Mouse (Mus musculus) gastrocnemius, postnatal 36 days (tissue): ENCODE measurements around the gene Samd4b. TPM values are rescaled to one million over a fixed set of nuclear protein-coding genes. Genes with fewer than 3 reads are reported as not detected.
"Not testable (repeated sequence)": the region's sequence is repeated elsewhere in the genome, so short reads cannot be mapped to it uniquely, and the experiment has no call there.

Source experiments
- DNase-seq, 2 experiments: peaks; one replicate each; pipeline ENCODE4 v3.0.0; 2022
- intact Hi-C: fragments of 180-260 bp; cut with DNase I; formaldehyde crosslinking; loops from one replicate; pipeline ENCODE4 v1.15.1; 2025
- total RNA-seq, 2 experiments: library from RNA; stranded (reverse); gene quantifications; 2 replicates each; pipeline ENCODE4 v1.2.3; 2021

Gene Samd4b
- total RNA-seq, 2 experiments from 2014 or later, result 11.6 to 13.9 TPM

- peak; percentile 69 to 74 for DNase-seq
- intact Hi-C loops, result loop anchor here (2.0 kb wide), 1 partner anchor 81 kb away; no protein-coding TSS in a partner anchor
These were observed 69.8 kb downstream of the Samd4b start for GRCm38 (mm10) chr7:28527922-28528719.

DNA sequence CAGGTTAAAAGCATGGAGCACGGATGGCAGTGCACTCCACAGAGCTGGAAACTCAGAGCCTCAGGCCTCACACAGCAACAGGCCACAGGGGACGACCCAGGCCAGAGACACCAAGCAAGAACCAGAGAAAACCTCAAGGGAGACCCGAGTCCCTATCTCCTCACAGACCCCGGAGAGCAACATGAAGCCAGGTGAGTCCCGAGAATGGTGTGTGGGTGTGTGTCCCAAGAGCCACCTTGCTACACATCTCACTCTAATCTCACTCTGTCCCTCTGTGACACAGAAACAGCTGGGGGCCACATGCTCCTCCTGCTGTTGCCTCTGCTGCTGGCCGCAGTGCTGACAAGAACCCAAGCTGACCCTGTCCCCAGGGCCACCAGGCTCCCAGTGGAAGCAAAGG lies 75.4 kb downstream of the Samd4b start, which contains the start of gene Ifnl3:
TSS of gene Ifnl3 (plus strand) at position 301 of the 400 bp plus-strand sequence.
- DNase-seq, intact Hi-C loops: not testable (repeated sequence)

DNA sequence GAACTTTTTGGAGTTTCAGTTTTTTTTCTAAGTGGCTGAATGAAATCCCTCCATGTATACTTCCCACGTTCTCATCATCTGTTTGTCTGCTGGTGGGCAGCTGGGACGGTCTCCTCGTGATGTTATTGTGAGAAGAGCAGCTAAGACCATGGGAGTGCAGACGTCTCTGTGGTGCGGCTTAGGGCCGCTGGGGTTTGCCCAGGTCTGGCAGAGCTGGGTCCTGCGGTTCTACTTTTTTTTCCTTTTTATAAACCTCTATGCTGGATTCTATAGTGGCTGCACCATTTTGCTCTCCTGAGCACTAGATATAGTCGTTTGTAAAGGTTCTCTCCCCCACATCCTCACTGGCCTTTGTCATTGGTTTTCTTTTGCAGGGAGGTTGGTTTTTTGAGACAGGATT lies 86.5 kb downstream of the Samd4b start:
- DNase-seq, result no peak
- intact Hi-C loops, result no loop called here

GRCm38 (mm10) chr7:28510405-28510974 lies 87.5 kb downstream of the Samd4b start, which contains the start of gene Ifnl2:
Gene Ifnl2 (minus strand): TSS chr7:28510455.
- intact Hi-C loops, DNase-seq: not testable (repeated sequence)

DNA sequence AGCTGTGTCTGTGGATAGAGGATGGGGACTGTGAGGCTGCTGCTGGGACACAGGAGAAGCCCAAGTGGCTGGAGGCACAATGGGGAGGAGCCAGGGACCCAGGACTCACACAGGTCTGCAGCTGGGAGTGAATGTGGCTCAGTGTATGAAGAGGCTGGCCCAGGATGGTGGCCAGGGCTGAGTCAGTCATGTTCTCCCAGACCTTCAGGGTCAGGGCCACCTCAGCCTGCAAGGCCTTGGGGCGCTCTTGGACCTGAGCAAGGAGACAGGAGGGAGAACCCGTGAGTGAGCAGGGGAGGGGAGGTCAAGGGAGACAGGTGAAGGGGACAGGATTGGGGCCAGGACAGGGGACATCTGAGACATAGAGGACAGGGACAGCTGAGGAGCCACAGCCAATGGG lies 88.8 kb downstream of the Samd4b start:
- intact Hi-C loops, DNase-seq: not testable (repeated sequence)

DNA sequence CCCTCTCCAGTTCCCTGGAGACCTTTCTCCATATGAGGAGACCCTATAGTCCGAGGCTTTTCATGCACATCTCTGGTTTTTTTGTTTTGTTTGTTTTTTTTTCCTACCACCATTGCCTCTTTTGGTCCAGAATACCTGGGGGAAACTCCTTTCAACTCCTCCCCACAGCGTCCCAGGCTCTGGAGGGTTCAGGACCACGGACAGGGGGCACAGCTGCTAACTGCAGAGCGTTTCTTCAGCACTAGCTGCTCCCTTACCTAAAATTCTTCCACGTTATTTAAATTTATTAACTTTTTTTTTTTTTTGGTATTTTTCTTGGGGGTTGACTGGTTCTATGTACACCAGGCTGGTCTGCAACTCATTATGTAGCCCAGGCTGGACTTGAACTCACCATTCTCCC lies 92.4 kb downstream of the Samd4b start:
- DNase-seq, result no peak
- intact Hi-C loops, result no loop called here

- intact Hi-C loops, result no loop called here
- DNase-seq, result no peak
These were observed 102.5 kb downstream of the Samd4b start for GRCm38 (mm10) chr7:28495426-28495825.

GRCm38 (mm10) chr7:28492310-28492709 lies 105.6 kb downstream of the Samd4b start:
- intact Hi-C loops, result loop anchor here (5.0 kb wide), 1 partner anchor 110 kb away; no protein-coding TSS in a partner anchor
- no peak for DNase-seq

- intact Hi-C loops, result loop anchor here (5.0 kb wide), 1 partner anchor 111 kb away; no protein-coding TSS in a partner anchor
- no peak for DNase-seq
These were observed 107.0 kb downstream of the Samd4b start for GRCm38 (mm10) chr7:28490903-28491302.

- intact Hi-C loops, result loop anchor here (5.0 kb wide), 1 partner anchor 112 kb away; no protein-coding TSS in a partner anchor
- DNase-seq, result no peak
These were observed 107.5 kb downstream of the Samd4b start for GRCm38 (mm10) chr7:28490410-28490809.

GRCm38 (mm10) chr7:28488030-28488491 lies 109.9 kb downstream of the Samd4b start:
- no peak for DNase-seq
- intact Hi-C loops, result no loop called here

GRCm38 (mm10) chr7:28484192-28484591 lies 113.8 kb downstream of the Samd4b start:
- DNase-seq, result no peak
- intact Hi-C loops, result no loop called here

GRCm38 (mm10) chr7:28482854-28483253 lies 115.1 kb downstream of the Samd4b start:
- DNase-seq, result no peak
- intact Hi-C loops, result no loop called here

DNA sequence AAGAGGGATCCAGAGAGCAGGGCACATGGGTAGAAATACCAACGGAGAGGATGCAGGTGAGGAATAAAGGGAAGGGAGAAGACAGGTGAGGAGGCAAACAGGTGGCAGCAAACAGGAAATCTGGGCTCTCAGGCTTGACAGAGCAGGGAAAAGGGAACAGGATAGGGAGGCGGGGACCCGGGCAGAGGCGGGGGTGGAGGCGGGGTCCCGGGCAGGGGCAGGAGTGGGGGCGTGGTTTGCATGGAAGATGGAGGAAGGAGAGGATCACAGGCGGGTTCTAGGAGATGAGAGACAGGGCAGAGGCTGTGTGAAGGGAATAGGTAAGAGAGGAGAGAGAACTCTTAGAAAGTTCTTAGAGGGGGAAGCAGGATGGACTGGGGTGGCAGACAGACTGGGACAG lies 119.1 kb downstream of the Samd4b start:
- DNase-seq, result no peak
- intact Hi-C loops, result no loop called here

- intact Hi-C loops, result no loop called here
- no peak for DNase-seq
These were observed 120.6 kb downstream of the Samd4b start for GRCm38 (mm10) chr7:28477363-28477762.

DNA sequence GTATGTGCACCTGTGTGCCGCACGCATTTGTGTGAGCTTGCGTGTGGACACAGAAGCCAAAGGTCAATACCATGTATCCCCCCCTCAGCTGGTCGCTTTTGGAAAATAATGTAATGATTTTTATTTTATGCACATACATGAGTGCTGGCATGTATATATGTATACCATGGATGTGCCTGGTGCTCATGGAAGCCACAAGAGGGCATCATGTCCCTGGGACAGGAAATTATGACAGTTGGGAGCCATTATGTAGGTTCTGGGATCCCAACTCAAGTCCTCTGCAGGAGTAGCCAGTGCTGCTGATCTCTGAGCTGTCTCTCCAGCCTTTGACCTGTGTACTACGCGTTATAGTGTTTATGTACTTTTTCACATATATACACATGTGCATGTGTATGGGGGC lies 121.8 kb downstream of the Samd4b start:
- intact Hi-C loops, result no loop called here
- DNase-seq, result no peak

- DNase-seq, result no peak
- intact Hi-C loops, result no loop called here
These were observed 130.7 kb downstream of the Samd4b start for GRCm38 (mm10) chr7:28467213-28467751.

DNA sequence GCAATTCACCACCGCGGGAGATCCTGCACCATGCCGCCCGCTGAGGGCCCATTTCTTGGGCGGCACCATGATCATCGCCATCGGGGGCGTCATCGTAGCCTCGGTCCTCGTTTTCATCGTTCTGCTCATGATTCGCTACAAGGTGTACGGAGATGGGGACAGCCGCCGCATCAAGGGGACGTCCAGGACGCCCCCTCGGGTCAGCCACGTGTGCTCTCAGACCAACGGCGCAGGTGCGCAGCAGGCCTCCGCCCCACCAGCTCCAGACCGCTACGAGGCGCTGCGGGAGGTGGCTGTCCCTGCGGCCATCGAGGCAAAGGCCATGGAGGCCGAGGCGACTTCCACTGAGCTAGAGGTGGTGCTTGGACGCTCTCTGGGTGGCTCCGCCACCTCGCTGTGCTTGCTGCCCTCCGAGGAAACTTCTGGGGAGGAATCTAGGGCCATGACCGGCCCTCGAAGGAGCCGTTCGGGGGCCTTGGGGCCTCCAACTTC lies 131.2 kb downstream of the Samd4b start:
- intact Hi-C loops, result no loop called here
- no peak for DNase-seq

- no peak for DNase-seq
- intact Hi-C loops, result no loop called here
These were observed 133.3 kb downstream of the Samd4b start for GRCm38 (mm10) chr7:28464416-28465212.

DNA sequence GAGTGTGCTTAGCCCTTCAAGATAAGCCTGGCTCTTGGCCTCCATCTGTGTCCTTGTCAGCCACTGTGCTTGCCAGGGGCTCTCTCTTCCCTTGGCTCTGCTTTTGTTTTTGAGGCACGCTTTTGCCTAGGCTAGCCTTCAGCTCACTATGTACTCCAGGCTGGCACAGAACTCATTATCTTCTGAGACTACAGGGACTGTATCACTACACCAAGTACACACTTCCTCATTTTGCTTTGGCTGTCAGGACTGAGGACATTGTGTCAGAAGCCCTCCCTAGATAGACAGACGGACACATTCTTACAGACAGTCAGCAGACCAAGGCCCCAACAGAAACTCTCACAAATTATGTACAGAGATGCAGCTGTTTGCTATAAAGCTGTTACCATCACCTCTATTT lies 135.2 kb downstream of the Samd4b start:
- no peak for DNase-seq
- intact Hi-C loops, result no loop called here
